In genomic region chr1:72583906-72584305, GRCm38 (mm10) we compare ENCODE assay signal across 8 mouse cellular contexts. TPM values are rescaled to one million over a fixed set of nuclear protein-coding genes. Genes with fewer than 3 reads are reported as not detected.
A peak's percentile ranks its signal among the peaks of the same experiment; 100 is the strongest.
DNase-seq lines count a peak whose midpoint lies in the region; ATAC-seq and TF ChIP-seq lines count a peak whose summit lies in the region.

No protein-coding gene starts in this region.

- no peaks in the 10 kb centered on the region for H3K36me3 ChIP-seq in kidney, adult 2 months (ENCODE audit: control insufficient read depth, insufficient read depth, low read length)
- peaks cover 30% of the 10 kb centered on the region for H3K36me3 ChIP-seq in hindbrain, embryonic 13.5 days
- peaks cover 27% of the 10 kb centered on the region for H3K36me3 ChIP-seq in midbrain, embryonic 13.5 days

- H3K4me2 ChIP-seq in hindbrain, embryonic 13.5 days, result peak overlapping the region; percentile 55
- H3K4me2 ChIP-seq in midbrain, embryonic 13.5 days (replicated peaks), result peak overlapping the region; percentile 63

- no peak for TF ChIP-seq POLR2A in kidney, adult 2 months (IDR thresholded peaks at IDR 0.05; ENCODE audit: low read depth, low read length)
- TF ChIP-seq POLR2A in bone marrow macrophage, adult 2 months (IDR thresholded peaks at IDR 0.05; ENCODE audit: borderline replicate concordance, low read depth, low read length), result no peak

- H3K9ac ChIP-seq in hindbrain, embryonic 13.5 days, result peak overlapping the region; percentile 75
- H3K9ac ChIP-seq in midbrain, embryonic 13.5 days (replicated peaks), result peak overlapping the region; percentile 66

- no peaks in the 10 kb centered on the region for H3K9me3 ChIP-seq in hindbrain, embryonic 13.5 days
- no peaks in the 10 kb centered on the region for H3K9me3 ChIP-seq in midbrain, embryonic 13.5 days

- TF ChIP-seq CTCF in kidney, adult 2 months (conservative IDR thresholded peaks at IDR 0.05; ENCODE audit: insufficient read depth, insufficient read length, low read depth, low read length), result no peak
- TF ChIP-seq CTCF in bone marrow macrophage, adult 2 months (IDR thresholded peaks at IDR 0.05; ENCODE audit: low read depth, low read length), result no peak

- H3K4me3 ChIP-seq in kidney, adult 2 months (ENCODE audit: insufficient read depth, low read depth, low read length), result peak overlapping the region; percentile 83; the same call in 1 of the 2 replicates
- peak overlapping the region; percentile 93 for H3K4me3 ChIP-seq in bone marrow macrophage, adult 2 months (ENCODE audit: insufficient read depth, low read length)
- H3K4me3 ChIP-seq in hindbrain, embryonic 13.5 days, result peak overlapping the region; percentile 59
- H3K4me3 ChIP-seq in midbrain, embryonic 13.5 days (replicated peaks), result peak overlapping the region; percentile 59

- H3K27me3 ChIP-seq in kidney, adult 2 months (replicated peaks; ENCODE audit: control insufficient read depth, insufficient read depth, low read length), result no peaks in the 10 kb centered on the region
- no peaks in the 10 kb centered on the region for H3K27me3 ChIP-seq in hindbrain, embryonic 13.5 days
- no peaks in the 10 kb centered on the region for H3K27me3 ChIP-seq in midbrain, embryonic 13.5 days

- 62% methylated on average over 4 of the region's 4 CpGs for WGBS in kidney, adult 2 months
- 76% methylated on average over 4 of the region's 4 CpGs for WGBS in hindbrain, embryonic 13.5 days
- WGBS in midbrain, embryonic 13.5 days, result 71% methylated on average over 4 of the region's 4 CpGs

- ATAC-seq in hindbrain, embryonic 13.5 days (ENCODE audit: low FRiP score), result no peak
- ATAC-seq in midbrain, embryonic 13.5 days, result no peak
- ATAC-seq in monocyte, adult 5-6 weeks (replicated peaks; ENCODE audit: insufficient number of reproducible peaks, low FRiP score, low TSS enrichment, poor library complexity, severe bottlenecking), result no peak

- H3K4me1 ChIP-seq in kidney, adult 2 months (ENCODE audit: control insufficient read depth, insufficient read depth, low read length), result peaks cover 7% of the 10 kb centered on the region; the same call in 1 of the 2 replicates
- H3K4me1 ChIP-seq in bone marrow macrophage, adult 2 months (ENCODE audit: control insufficient read depth, insufficient read depth, low read length), result peaks cover 9% of the 10 kb centered on the region
- H3K4me1 ChIP-seq in hindbrain, embryonic 13.5 days (replicated peaks), result peaks cover 16% of the 10 kb centered on the region
- H3K4me1 ChIP-seq in midbrain, embryonic 13.5 days (replicated peaks), result peaks cover 18% of the 10 kb centered on the region

- DNase-seq in kidney, adult 2 months, result no peak
- DNase-seq in kidney, adult 8-10 months, result no peak
- DNase-seq in gastrocnemius, postnatal 4 days (ENCODE audit: low spot score in 2 of 2), result no peak
- DNase-seq in retina, postnatal 1 day, result no peak

- H3K27ac ChIP-seq in kidney, adult 2 months (ENCODE audit: insufficient read depth, low read depth, low read length), result peak overlapping the region; percentile 77
- no peak overlapping the region for H3K27ac ChIP-seq in bone marrow macrophage, adult 2 months (ENCODE audit: insufficient read depth, low read depth, low read length)
- H3K27ac ChIP-seq in hindbrain, embryonic 13.5 days, result peak overlapping the region; percentile 92; the same call in 1 of the 2 replicates
- H3K27ac ChIP-seq in midbrain, embryonic 13.5 days, result peak overlapping the region; percentile 89

RNA-seq across cellular contexts. Expression of gene Smarcal1, which starts 0.9 kb away (rescaled TPM):
- 22.5 and 24.3 TPM in 2 replicates for polyA plus RNA-seq in kidney, adult 2 months (2012; rRNA removed)
- 20.2 and 22.3 TPM in 2 replicates for polyA plus RNA-seq in bone marrow macrophage, adult 2 months (2012; ENCODE audit: insufficient read depth, insufficient read length, missing spikeins)
- polyA plus RNA-seq in hindbrain, embryonic 13.5 days (2015; fragmentation: Nextera tagmentation; extraction: Ambion mirVana), result 24.7 and 25.4 TPM in 2 replicates
- polyA plus RNA-seq in midbrain, embryonic 13.5 days (2015; fragmentation: Nextera tagmentation; extraction: Ambion mirVana), result 25.1 and 29.8 TPM in 2 replicates
- 13.2 to 19.4 TPM (median 18.9 TPM) in 3 replicates for total RNA-seq in monocyte, adult 5-6 weeks (2017)
- 10 to 100 TPM; 26.3 to 27.6 TPM for total RNA-seq in gastrocnemius, postnatal 4 days (2021)

RNA-seq across cellular contexts. Expression of gene March4, which starts 47.2 kb away (rescaled TPM):
- polyA plus RNA-seq in kidney, adult 2 months (2012; rRNA removed), result 0.05 TPM in 1 of 2 replicates, not detected in the other
- not detected in 2 replicates for polyA plus RNA-seq in bone marrow macrophage, adult 2 months (2012; ENCODE audit: insufficient read depth, insufficient read length, missing spikeins)
- polyA plus RNA-seq in hindbrain, embryonic 13.5 days (2015; fragmentation: Nextera tagmentation; extraction: Ambion mirVana), result 5.6 and 6.5 TPM in 2 replicates
- 2.5 and 2.7 TPM in 2 replicates for polyA plus RNA-seq in midbrain, embryonic 13.5 days (2015; fragmentation: Nextera tagmentation; extraction: Ambion mirVana)
- total RNA-seq in monocyte, adult 5-6 weeks (2017), result not detected in 3 replicates
- total RNA-seq in gastrocnemius, postnatal 4 days (2021), result under 1 TPM; 0.05 to 0.16 TPM
